Mouse (Mus musculus): ENCODE data around the gene Ntrk2. TPM values are rescaled to one million over a fixed set of nuclear protein-coding genes. Genes with fewer than 3 reads are reported as not detected.

The Ntrk2 gene
- polyA plus RNA-seq, 1 experiment from 2014 or later: 102 TPM

DNA sequence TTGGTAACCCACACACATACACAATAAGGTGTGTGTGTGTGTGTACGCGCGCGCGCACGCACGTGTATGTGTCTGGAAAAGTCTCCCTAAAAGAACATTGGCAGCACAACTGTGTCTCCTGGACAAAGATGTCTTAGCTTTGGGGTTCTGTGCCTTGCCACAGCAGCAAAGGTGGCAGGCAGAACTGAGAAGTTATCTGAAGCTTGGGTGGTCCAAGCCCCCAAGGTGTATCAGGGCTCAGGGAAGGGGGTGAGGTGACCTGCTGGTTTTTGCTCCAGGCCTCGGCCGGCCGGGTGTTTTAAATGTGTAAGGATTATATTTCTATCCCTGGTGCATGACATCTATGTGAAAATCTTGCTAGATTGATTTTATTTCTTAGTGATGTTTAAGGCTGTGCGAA is 536 bp upstream of the Ntrk2 start:
- 86% methylated on average over 11 of the region's 11 CpGs for WGBS
- Histone ChIP-seq H3K9ac (replicated peaks; ENCODE audit: low read depth, low read length) (no peak overlapping the region; the same call in 1 of the 2 replicates), H3K27me3 (replicated peaks; ENCODE audit: control insufficient read depth, insufficient read depth, low read length) (no peaks in the 10 kb centered on the region), H3K4me2 (ENCODE audit: low read length) (peak overlapping the region; percentile 39), H3K9me3 (ENCODE audit: control insufficient read depth, low read length) (no peaks in the 10 kb centered on the region), H3K4me3 (replicated peaks; ENCODE audit: low read length) (no peak overlapping the region), H3K36me3 (ENCODE audit: control insufficient read depth, insufficient read depth) (no peaks in the 10 kb centered on the region), H3K4me1 (replicated peaks; ENCODE audit: control insufficient read depth, insufficient read depth, low read length) (peaks cover 18% of the 10 kb centered on the region), H3K27ac (ENCODE audit: low read length) (no peak overlapping the region)
- no peak for ATAC-seq

GRCm38 (mm10) chr13:58806896-58807628 is 693 bp downstream of the Ntrk2 start:
- no peaks in the 10 kb centered on the region for H3K27me3 ChIP-seq (replicated peaks; ENCODE audit: control insufficient read depth, insufficient read depth, low read length)
- H3K4me2 ChIP-seq (ENCODE audit: low read length): peak overlapping the region; percentile 92
- WGBS: under 1% methylated on average over 34 of the region's 34 CpGs
- H3K9ac ChIP-seq (replicated peaks; ENCODE audit: low read depth, low read length): peak overlapping the region; percentile 96
- no peak; the same call in 1 of the 2 replicates for ATAC-seq
- peaks cover 30% of the 10 kb centered on the region for H3K4me1 ChIP-seq (replicated peaks; ENCODE audit: control insufficient read depth, insufficient read depth, low read length)
- H3K4me3 ChIP-seq (replicated peaks; ENCODE audit: low read length): peak overlapping the region; percentile 89
- peak overlapping the region; percentile 96 for H3K27ac ChIP-seq (ENCODE audit: low read length)
- no peaks in the 10 kb centered on the region for H3K36me3 ChIP-seq (ENCODE audit: control insufficient read depth, insufficient read depth)
- H3K9me3 ChIP-seq (ENCODE audit: control insufficient read depth, low read length): no peaks in the 10 kb centered on the region

GRCm38 (mm10) chr13:58807629-58808363 is 1.4 kb downstream of the Ntrk2 start:
- Histone ChIP-seq H3K4me3 (replicated peaks; ENCODE audit: low read length) (peak overlapping the region; percentile 89), H3K27ac (ENCODE audit: low read length) (peak overlapping the region; percentile 96), H3K27me3 (replicated peaks; ENCODE audit: control insufficient read depth, insufficient read depth, low read length) (no peaks in the 10 kb centered on the region), H3K9ac (replicated peaks; ENCODE audit: low read depth, low read length) (peak overlapping the region; percentile 96), H3K4me2 (ENCODE audit: low read length) (peak overlapping the region; percentile 92), H3K36me3 (ENCODE audit: control insufficient read depth, insufficient read depth) (no peaks in the 10 kb centered on the region), H3K4me1 (replicated peaks; ENCODE audit: control insufficient read depth, insufficient read depth, low read length) (peaks cover 34% of the 10 kb centered on the region), H3K9me3 (ENCODE audit: control insufficient read depth, low read length) (no peaks in the 10 kb centered on the region)
- ATAC-seq: peak; percentile 68
- under 1% methylated on average over 50 of the region's 50 CpGs for WGBS

DNA sequence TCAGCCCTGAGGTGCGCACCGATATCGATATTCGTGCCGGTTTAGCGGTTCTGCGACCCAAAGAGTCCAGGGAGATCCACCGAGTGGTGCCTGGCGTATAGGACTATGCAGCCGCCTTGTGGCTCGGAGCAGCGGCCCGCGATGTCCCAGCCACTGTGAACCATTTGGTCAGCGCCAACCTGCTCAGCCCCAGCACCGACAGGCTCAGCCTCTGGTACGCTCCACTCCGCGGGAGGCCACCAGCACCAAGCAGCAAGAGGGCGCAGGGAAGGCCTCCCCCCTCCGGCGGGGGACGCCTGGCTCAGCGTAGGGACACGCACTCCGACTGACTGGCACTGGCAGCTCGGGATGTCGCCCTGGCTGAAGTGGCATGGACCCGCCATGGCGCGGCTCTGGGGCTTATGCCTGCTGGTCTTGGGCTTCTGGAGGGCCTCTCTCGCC is 2.0 kb downstream of the Ntrk2 start:
- WGBS: under 1% methylated on average over 32 of the region's 32 CpGs
- peak overlapping the region; percentile 89 for H3K4me3 ChIP-seq (replicated peaks; ENCODE audit: low read length)
- H3K4me2 ChIP-seq (ENCODE audit: low read length): peak overlapping the region; percentile 92
- peak overlapping the region; percentile 96 for H3K27ac ChIP-seq (ENCODE audit: low read length)
- no peaks in the 10 kb centered on the region for H3K36me3 ChIP-seq (ENCODE audit: control insufficient read depth, insufficient read depth)
- ATAC-seq: peak; percentile 29
- H3K4me1 ChIP-seq (replicated peaks; ENCODE audit: control insufficient read depth, insufficient read depth, low read length): peaks cover 34% of the 10 kb centered on the region
- peak overlapping the region; percentile 96 for H3K9ac ChIP-seq (replicated peaks; ENCODE audit: low read depth, low read length)
- H3K27me3 ChIP-seq (replicated peaks; ENCODE audit: control insufficient read depth, insufficient read depth, low read length): no peaks in the 10 kb centered on the region
- H3K9me3 ChIP-seq (ENCODE audit: control insufficient read depth, low read length): no peaks in the 10 kb centered on the region

DNA sequence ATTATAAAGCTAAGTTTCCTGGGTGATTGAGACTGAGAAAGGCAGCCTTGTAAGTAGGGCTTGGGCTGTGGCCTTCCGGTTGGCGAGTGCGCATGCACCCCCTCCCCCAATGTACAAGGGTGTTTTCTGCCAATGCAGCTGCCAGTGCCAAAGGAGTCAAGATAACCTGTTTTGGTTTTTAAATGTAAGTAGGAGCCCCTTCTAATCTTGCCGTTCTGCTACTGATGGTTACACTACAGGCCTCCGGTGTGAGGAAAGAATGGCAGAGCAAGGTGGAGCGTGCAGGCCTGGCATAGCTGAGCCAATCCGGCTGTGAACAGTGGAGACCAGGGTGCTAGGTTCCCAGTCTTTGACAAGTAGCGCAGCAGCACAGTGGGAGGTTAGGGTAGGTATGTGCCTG is 3.6 kb downstream of the Ntrk2 start:
- H3K4me2 ChIP-seq (ENCODE audit: low read length): peak overlapping the region; percentile 92
- 36% methylated on average over 8 of the region's 8 CpGs for WGBS
- H3K9me3 ChIP-seq (ENCODE audit: control insufficient read depth, low read length): no peaks in the 10 kb centered on the region
- peak overlapping the region; percentile 42 for H3K27ac ChIP-seq (ENCODE audit: low read length)
- ATAC-seq: no peak
- peak overlapping the region; percentile 89 for H3K4me3 ChIP-seq (replicated peaks; ENCODE audit: low read length)
- H3K9ac ChIP-seq (replicated peaks; ENCODE audit: low read depth, low read length): peak overlapping the region; percentile 51
- H3K36me3 ChIP-seq (ENCODE audit: control insufficient read depth, insufficient read depth): no peaks in the 10 kb centered on the region
- no peaks in the 10 kb centered on the region for H3K27me3 ChIP-seq (replicated peaks; ENCODE audit: control insufficient read depth, insufficient read depth, low read length)
- H3K4me1 ChIP-seq (replicated peaks; ENCODE audit: control insufficient read depth, insufficient read depth, low read length): peaks cover 37% of the 10 kb centered on the region

- ATAC-seq: no peak
- Histone ChIP-seq H3K9ac (replicated peaks; ENCODE audit: low read depth, low read length) (no peak overlapping the region), H3K4me1 (replicated peaks; ENCODE audit: control insufficient read depth, insufficient read depth, low read length) (peaks cover 7% of the 10 kb centered on the region), H3K9me3 (ENCODE audit: control insufficient read depth, low read length) (peaks cover 3% of the 10 kb centered on the region; the same call in 1 of the 2 replicates), H3K36me3 (ENCODE audit: control insufficient read depth, insufficient read depth) (0 out of 2 replicates have a peak, but pooled peaks cover under 1% of the 10 kb centered on the region), H3K27me3 (replicated peaks; ENCODE audit: control insufficient read depth, insufficient read depth, low read length) (no peaks in the 10 kb centered on the region), H3K27ac (ENCODE audit: low read length) (no peak overlapping the region), H3K4me2 (ENCODE audit: low read length) (no peak overlapping the region), H3K4me3 (replicated peaks; ENCODE audit: low read length) (no peak overlapping the region)
- WGBS: 59% methylated on average over 7 of the region's 7 CpGs
Measured at GRCm38 (mm10) chr13:58824752-58825151, 18.4 kb downstream of the Ntrk2 start.

DNA sequence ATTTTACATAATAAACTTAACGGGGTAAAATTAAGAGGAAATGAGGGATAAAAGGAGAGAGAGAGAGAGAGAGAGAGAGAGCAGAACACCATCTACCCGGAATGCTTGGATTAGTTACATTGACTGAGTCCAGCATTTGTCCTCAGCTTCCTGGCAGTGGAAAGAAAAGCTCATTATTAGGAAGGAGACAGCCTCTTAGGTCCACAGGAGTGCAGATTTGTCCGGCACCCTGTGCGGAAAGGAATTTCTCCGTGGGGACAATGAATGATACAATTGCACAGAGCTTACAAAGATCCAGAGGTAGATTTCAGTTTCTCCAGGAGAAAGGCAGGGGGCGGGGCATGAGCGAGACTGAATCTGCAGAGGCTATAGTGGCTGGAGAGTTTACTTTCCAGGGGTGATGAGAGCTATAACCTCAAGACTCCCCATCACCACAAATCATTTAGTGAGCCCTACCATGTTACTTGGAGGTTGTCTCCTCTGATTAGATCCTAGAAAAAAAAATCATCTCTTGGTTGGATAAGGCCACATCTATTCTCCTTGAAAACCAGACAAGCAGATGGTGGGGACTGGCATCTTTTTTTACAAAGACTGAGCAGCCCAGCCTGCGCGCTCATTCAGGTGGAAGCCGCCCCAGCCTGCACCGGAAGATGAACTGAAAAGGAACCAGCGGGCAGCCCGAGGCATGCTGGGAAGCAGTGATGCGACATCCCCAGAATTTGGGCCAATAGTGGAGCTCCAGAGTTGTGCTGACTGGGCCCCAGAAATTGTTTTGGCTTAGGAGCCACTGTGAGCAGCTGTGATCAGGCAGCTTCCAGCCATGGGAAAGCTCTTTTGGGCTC is 20.2 kb downstream of the Ntrk2 start:
- H3K9ac ChIP-seq (replicated peaks; ENCODE audit: low read depth, low read length): no peak overlapping the region
- H3K36me3 ChIP-seq (ENCODE audit: control insufficient read depth, insufficient read depth): no peaks in the 10 kb centered on the region
- H3K4me1 ChIP-seq (replicated peaks; ENCODE audit: control insufficient read depth, insufficient read depth, low read length): peaks cover 7% of the 10 kb centered on the region
- H3K27ac ChIP-seq (ENCODE audit: low read length): peak overlapping the region; percentile 25; the same call in 1 of the 2 replicates
- no peak overlapping the region for H3K4me3 ChIP-seq (replicated peaks; ENCODE audit: low read length)
- WGBS: 17% methylated on average over 14 of the region's 14 CpGs
- H3K4me2 ChIP-seq (ENCODE audit: low read length): no peak overlapping the region
- ATAC-seq: peak; percentile 36; the same call in 1 of the 2 replicates
- H3K9me3 ChIP-seq (ENCODE audit: control insufficient read depth, low read length): peaks cover 3% of the 10 kb centered on the region; the same call in 1 of the 2 replicates
- no peaks in the 10 kb centered on the region for H3K27me3 ChIP-seq (replicated peaks; ENCODE audit: control insufficient read depth, insufficient read depth, low read length)

- ATAC-seq: no peak
Measured at GRCm38 (mm10) chr13:58831999-58832398, 25.6 kb downstream of the Ntrk2 start.

More at GRCm38 (mm10) chr13:58831999-58832398, 25.6 kb downstream of the Ntrk2 start:
- Histone ChIP-seq H3K27me3 (replicated peaks; ENCODE audit: control insufficient read depth, insufficient read depth, low read length) (no peaks in the 10 kb centered on the region), H3K27ac (ENCODE audit: low read length) (no peak overlapping the region), H3K36me3 (ENCODE audit: control insufficient read depth, insufficient read depth) (no peaks in the 10 kb centered on the region), H3K4me3 (replicated peaks; ENCODE audit: low read length) (no peak overlapping the region), H3K9me3 (ENCODE audit: control insufficient read depth, low read length) (peaks cover 3% of the 10 kb centered on the region; the same call in 1 of the 2 replicates), H3K9ac (replicated peaks; ENCODE audit: low read depth, low read length) (no peak overlapping the region), H3K4me2 (ENCODE audit: low read length) (no peak overlapping the region), H3K4me1 (replicated peaks; ENCODE audit: control insufficient read depth, insufficient read depth, low read length) (no peaks in the 10 kb centered on the region; the same call in 1 of the 2 replicates)
- 64% methylated on average over 4 of the region's 4 CpGs for WGBS

Data from forebrain, embryonic 16.5 days (tissue).